Mouse (Mus musculus) erythroblast, embryonic 14.5 days (primary cell): ENCODE results near the gene Cdk14.

Source experiments
- GATA1 ChIP-seq: IDR thresholded peaks from 2 replicates; pipeline ENCODE4 v1.6.1; 2012; ENCODE audit warnings: low read length, inconsistent platforms, mixed read lengths
- TAL1 ChIP-seq: IDR thresholded peaks from 3 replicates; pipeline ENCODE4 v1.6.1; 2012; ENCODE audit warnings: low read length, inconsistent platforms, mixed read lengths

GRCm38 (mm10) chr5:5360338-5360737 lies 59.8 kb downstream of the Cdk14 start:
- TF ChIP-seq TAL1: no peak
- TF ChIP-seq GATA1: no peak
